Mouse (Mus musculus): ENCODE measurements at regions not wholly inside any gene's neighbourhood (a gene's known extent, or its start where the extent isn't known, plus 50 kb on each side); places are given as distances from the start of the nearest gene placed in this dataset.

DNA sequence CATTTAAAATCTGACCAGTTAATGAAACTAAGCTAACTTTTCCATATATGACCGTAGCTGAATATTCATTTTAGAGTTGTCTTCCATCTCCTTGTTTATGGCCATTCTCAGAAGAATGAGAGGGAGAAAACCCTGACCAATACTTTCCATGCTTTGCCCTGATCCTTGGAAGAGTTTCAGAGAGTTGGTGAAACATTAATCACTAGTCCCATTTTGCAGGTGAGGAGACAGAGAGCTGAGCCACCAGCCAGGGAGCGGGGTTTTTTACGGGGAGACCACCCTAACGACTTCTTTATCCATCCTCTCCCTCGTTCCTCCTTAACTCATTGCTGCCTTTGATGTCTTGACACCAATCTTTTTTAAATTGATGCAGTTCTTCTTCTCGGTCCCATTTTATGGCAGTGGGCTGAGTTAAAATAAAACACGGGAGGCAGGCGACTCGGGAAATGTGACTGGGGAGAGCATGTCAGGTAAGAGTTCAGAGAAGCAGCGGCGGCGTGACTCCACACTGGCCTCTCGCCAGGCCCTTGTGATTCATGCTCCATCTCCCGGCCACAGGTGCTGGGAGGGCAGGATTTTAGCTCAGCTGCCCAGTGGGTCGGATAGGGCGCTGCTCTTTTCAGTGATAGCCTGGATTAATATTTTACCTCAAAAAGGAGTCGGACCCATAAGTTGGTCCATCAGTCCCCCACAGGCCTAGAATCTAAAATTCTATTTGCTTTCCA, 81.3 kb upstream of the Nrip1 start:
- H3K36me3 ChIP-seq (ENCODE audit: control insufficient read depth, insufficient read depth): no peaks in the 10 kb centered on the region
- H3K9me3 ChIP-seq (replicated peaks; ENCODE audit: control insufficient read depth, low read length): 0 out of 2 replicates have a peak, but pooled peaks cover 3% of the 10 kb centered on the region
- no peak overlapping the region for H3K27ac ChIP-seq (ENCODE audit: low read length)
- H3K9ac ChIP-seq (ENCODE audit: low read length): no peak overlapping the region
- H3K4me1 ChIP-seq (ENCODE audit: control insufficient read depth, insufficient read depth, low read length): no peaks in the 10 kb centered on the region
- no peaks in the 10 kb centered on the region; the same call in 1 of the 2 replicates for H3K27me3 ChIP-seq (ENCODE audit: control insufficient read depth, insufficient read depth, low read length)
- no peak overlapping the region for H3K4me2 ChIP-seq (ENCODE audit: low read depth, low read length)
- no peak for ATAC-seq (replicated peaks; ENCODE audit: extremely low read depth, insufficient read depth, low FRiP score)
- WGBS: 72% methylated on average over 17 of the region's 17 CpGs
- no peak overlapping the region for H3K4me3 ChIP-seq (ENCODE audit: low read length)

DNA sequence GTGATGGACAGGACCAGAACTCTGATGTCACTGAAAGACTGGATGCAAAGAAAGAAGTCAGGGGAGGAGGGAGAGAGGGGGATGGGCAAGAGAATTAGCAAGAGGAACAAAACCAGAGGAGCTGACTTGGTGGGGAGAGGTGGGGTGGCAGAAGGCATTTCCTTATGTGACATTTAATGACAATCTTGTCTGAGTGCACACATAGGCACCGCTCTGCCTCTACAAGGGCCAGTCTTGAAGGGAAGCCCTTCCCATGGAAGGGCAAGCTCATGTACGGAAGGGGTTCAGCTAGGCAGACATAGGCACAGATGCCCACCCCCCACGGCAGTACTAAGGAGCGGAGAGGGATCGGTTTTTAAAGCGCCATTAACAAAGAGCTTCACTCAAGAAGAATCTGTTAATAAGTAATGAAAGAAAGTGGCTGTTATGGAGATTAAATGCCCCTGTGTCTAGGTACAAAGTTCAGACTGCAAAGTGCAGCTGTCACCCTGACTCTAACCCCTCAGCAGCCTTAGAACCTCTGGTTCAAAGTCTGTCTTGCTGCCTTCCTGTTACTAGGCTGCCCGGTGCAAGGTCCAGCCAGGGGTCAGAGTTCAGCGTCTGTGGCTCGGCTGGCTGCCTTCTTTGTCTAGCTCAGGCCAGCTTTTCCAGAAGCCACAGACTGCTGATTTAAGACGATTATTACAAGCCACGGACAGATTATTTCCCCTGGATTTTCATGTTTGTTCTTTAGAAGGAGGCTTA, 80.0 kb upstream of the Nrip1 start:
- WGBS: 61% methylated on average over 11 of the region's 11 CpGs
- Histone ChIP-seq H3K27me3 (ENCODE audit: control insufficient read depth, insufficient read depth, low read length) (no peaks in the 10 kb centered on the region; the same call in 1 of the 2 replicates), H3K27ac (ENCODE audit: low read length) (no peak overlapping the region), H3K4me1 (ENCODE audit: control insufficient read depth, insufficient read depth, low read length) (no peaks in the 10 kb centered on the region), H3K36me3 (ENCODE audit: control insufficient read depth, insufficient read depth) (no peaks in the 10 kb centered on the region), H3K4me3 (ENCODE audit: low read length) (no peak overlapping the region), H3K9ac (ENCODE audit: low read length) (no peak overlapping the region), H3K4me2 (ENCODE audit: low read depth, low read length) (no peak overlapping the region), H3K9me3 (replicated peaks; ENCODE audit: control insufficient read depth, low read length) (no peaks in the 10 kb centered on the region)
- no peak for ATAC-seq (replicated peaks; ENCODE audit: extremely low read depth, insufficient read depth, low FRiP score)

DNA sequence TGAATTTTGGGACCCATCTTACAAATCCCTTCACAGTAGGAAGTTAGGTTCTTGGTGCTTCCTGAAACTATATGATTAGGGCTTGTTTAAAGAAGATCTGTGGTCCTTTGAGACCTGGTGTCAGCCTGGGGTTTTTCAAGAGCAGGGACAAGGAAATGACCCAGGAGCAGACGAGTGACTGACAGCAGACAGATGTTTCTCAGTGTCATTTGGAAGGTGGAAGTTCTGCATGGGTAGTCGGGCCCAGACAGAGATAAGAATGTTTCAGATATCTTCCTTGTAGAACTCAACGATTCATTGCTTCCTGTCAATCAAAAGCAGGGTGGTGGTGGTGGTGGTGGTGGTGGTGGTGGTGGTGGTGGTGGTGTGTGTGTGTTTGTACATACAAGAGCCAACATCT, 75.1 kb upstream of the Nrip1 start:
- no peak overlapping the region for H3K4me3 ChIP-seq (ENCODE audit: low read length)
- H3K27ac ChIP-seq (ENCODE audit: low read length): no peak overlapping the region
- 28% methylated on average over 3 of the region's 3 CpGs for WGBS
- H3K27me3 ChIP-seq (ENCODE audit: control insufficient read depth, insufficient read depth, low read length): no peaks in the 10 kb centered on the region
- H3K4me2 ChIP-seq (ENCODE audit: low read depth, low read length): no peak overlapping the region
- no peaks in the 10 kb centered on the region for H3K9me3 ChIP-seq (replicated peaks; ENCODE audit: control insufficient read depth, low read length)
- H3K36me3 ChIP-seq (ENCODE audit: control insufficient read depth, insufficient read depth): no peaks in the 10 kb centered on the region
- H3K4me1 ChIP-seq (ENCODE audit: control insufficient read depth, insufficient read depth, low read length): no peaks in the 10 kb centered on the region
- no peak for ATAC-seq (replicated peaks; ENCODE audit: extremely low read depth, insufficient read depth, low FRiP score)
- H3K9ac ChIP-seq (ENCODE audit: low read length): no peak overlapping the region

DNA sequence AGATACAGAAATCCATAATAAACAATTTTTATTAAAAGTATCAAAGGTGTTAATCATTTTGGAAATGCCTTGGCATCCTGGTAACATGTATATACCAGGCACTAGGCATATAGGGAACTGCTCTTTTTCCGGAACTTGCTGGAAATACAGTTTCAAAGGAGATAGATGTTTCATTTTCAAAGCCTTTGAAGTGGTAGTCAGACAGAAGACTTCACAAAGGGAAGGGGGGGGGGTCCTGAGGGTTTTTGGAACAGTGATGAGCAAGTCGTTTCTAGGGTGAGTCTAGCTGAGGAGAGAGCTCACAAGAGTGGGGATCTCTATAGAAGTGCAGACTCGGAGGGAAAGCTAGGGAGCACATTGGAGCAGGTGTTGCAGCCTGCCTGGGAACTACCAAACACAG, 73.4 kb upstream of the Nrip1 start:
- no peak overlapping the region for H3K9ac ChIP-seq (ENCODE audit: low read length)
- no peaks in the 10 kb centered on the region for H3K27me3 ChIP-seq (ENCODE audit: control insufficient read depth, insufficient read depth, low read length)
- no peaks in the 10 kb centered on the region for H3K9me3 ChIP-seq (replicated peaks; ENCODE audit: control insufficient read depth, low read length)
- H3K4me1 ChIP-seq (ENCODE audit: control insufficient read depth, insufficient read depth, low read length): no peaks in the 10 kb centered on the region
- H3K27ac ChIP-seq (ENCODE audit: low read length): no peak overlapping the region
- WGBS: 65% methylated on average over 3 of the region's 3 CpGs
- no peaks in the 10 kb centered on the region for H3K36me3 ChIP-seq (ENCODE audit: control insufficient read depth, insufficient read depth)
- no peak for ATAC-seq (replicated peaks; ENCODE audit: extremely low read depth, insufficient read depth, low FRiP score)
- H3K4me3 ChIP-seq (ENCODE audit: low read length): no peak overlapping the region
- H3K4me2 ChIP-seq (ENCODE audit: low read depth, low read length): no peak overlapping the region

DNA sequence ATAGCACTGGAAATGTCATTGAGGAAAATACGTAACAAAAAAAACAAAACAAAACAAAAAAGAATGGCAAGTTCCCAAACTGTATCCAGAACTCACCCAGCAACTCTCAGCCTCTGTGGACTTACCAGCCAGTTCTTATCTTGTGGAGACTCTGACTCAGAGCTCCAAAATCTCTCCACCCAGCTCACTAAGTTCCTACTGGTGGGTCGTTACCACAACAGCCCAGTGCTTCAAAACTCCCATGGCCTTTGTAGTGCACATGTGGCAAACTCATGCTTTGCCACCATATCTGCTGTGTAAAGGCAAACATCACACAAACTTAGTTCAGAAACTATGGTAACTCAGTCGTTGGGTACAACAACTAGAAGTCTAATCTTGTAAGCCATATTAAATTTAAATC, 71.0 kb upstream of the Nrip1 start:
- Histone ChIP-seq H3K4me1 (ENCODE audit: control insufficient read depth, insufficient read depth, low read length) (no peaks in the 10 kb centered on the region), H3K27me3 (ENCODE audit: control insufficient read depth, insufficient read depth, low read length) (no peaks in the 10 kb centered on the region), H3K9me3 (replicated peaks; ENCODE audit: control insufficient read depth, low read length) (no peaks in the 10 kb centered on the region), H3K9ac (ENCODE audit: low read length) (no peak overlapping the region), H3K4me3 (ENCODE audit: low read length) (no peak overlapping the region), H3K36me3 (ENCODE audit: control insufficient read depth, insufficient read depth) (no peaks in the 10 kb centered on the region), H3K4me2 (ENCODE audit: low read depth, low read length) (no peak overlapping the region), H3K27ac (ENCODE audit: low read length) (no peak overlapping the region)
- ATAC-seq (replicated peaks; ENCODE audit: extremely low read depth, insufficient read depth, low FRiP score): no peak
- 50% methylated on average over 3 of the region's 3 CpGs for WGBS

DNA sequence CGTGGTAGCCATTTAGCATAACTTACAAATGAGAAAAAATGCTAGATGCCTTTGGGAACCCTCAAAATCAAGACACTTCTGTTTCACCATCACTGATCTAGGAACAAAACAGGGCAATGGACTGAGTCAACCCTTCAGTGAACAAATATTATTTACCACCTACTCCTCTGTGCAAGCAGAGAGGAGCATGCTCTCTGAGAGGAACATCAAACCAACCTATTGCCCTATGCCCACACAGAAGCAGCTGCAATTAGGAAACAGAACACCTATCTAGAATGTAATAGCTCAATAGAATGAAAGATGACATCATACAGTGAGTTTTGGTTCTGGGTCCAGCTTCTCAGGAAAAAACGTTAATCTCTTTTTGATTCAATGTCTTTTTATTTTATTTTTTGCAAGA, 69.0 kb upstream of the Nrip1 start:
- Histone ChIP-seq H3K4me2 (ENCODE audit: low read depth, low read length) (no peak overlapping the region), H3K4me1 (ENCODE audit: control insufficient read depth, insufficient read depth, low read length) (no peaks in the 10 kb centered on the region), H3K9ac (ENCODE audit: low read length) (no peak overlapping the region), H3K27ac (ENCODE audit: low read length) (no peak overlapping the region), H3K36me3 (ENCODE audit: control insufficient read depth, insufficient read depth) (no peaks in the 10 kb centered on the region), H3K4me3 (ENCODE audit: low read length) (no peak overlapping the region), H3K9me3 (replicated peaks; ENCODE audit: control insufficient read depth, low read length) (no peaks in the 10 kb centered on the region), H3K27me3 (ENCODE audit: control insufficient read depth, insufficient read depth, low read length) (no peaks in the 10 kb centered on the region)
- 81% methylated on average over 2 of the region's 2 CpGs for WGBS
- no peak for ATAC-seq (replicated peaks; ENCODE audit: extremely low read depth, insufficient read depth, low FRiP score)

DNA sequence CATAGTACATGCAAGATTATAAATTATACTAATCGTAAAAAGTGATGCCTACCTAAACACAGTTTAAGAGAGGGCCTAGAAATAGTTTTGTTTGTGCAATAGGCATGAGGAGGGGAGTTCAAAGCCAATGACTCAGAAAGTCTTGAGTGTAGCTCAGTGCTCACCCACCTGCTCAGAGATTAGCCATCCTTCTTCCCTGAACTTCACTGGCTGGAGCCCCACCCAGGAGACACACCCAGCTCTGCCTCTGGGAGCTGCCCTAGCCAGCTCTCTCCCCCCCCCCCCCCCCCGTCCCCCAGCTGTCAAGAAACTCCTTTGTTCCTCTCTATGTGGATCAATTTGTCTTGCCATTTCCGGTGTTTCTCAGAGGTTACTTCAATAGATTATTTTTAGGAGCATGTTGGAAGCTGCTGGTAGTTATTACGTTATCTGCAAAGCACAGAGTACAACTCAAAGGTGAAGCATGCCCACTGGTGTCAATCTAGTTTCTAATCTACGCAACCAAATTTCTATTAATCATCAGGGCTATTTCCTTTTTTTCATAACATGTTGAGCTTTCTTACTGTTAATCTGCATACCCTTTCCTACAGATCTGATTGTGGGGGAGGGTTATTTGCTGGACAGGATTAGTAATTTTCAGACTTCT, 68.3 kb upstream of the Nrip1 start:
- ATAC-seq (replicated peaks; ENCODE audit: extremely low read depth, insufficient read depth, low FRiP score): no peak
- WGBS: 48% methylated on average over 5 of the region's 5 CpGs

DNA sequence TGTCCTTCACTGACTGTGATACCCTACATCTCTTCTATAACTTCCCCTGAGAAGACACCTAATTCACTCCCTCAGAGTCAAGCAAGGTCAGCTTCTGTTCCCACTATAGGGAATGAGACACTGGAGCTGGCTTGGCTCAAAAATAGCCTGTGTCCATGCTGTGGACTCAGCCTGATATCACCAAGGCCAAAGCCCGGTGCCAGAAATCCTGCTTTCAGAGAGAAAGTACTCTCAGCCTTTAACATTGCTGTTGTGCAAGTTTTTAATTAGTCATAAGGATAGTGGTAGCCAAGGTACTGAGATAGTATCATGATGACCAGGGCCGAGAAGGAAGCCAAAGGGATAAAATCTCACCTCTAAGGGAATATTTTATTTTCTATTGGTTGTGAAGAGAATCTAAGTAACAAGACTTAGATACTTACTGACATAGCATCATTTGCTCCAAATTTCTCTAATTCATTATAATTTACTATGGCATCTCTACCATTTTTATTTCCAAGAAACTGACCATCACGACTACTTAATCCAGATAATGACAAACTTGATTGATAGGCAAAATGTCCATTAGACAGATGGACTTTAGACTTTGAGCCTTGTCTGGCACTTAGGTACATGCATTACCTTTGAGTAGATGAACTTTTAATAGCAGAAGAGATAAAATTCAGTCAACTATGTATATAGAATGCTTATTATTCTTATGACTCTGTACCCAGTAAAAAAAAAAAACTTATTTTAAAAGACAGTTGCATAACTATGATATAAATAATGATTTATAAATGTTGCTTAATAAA, 64.7 kb upstream of the Nrip1 start:
- H3K4me2 ChIP-seq (ENCODE audit: low read depth, low read length): no peak overlapping the region
- no peaks in the 10 kb centered on the region for H3K27me3 ChIP-seq (ENCODE audit: control insufficient read depth, insufficient read depth, low read length)
- H3K4me3 ChIP-seq (ENCODE audit: low read length): no peak overlapping the region
- no peak overlapping the region for H3K9ac ChIP-seq (ENCODE audit: low read length)
- WGBS: 68% methylated on average over 3 of the region's 3 CpGs
- H3K36me3 ChIP-seq (ENCODE audit: control insufficient read depth, insufficient read depth): no peaks in the 10 kb centered on the region
- H3K27ac ChIP-seq (ENCODE audit: low read length): no peak overlapping the region
- no peaks in the 10 kb centered on the region for H3K9me3 ChIP-seq (replicated peaks; ENCODE audit: control insufficient read depth, low read length)
- no peaks in the 10 kb centered on the region for H3K4me1 ChIP-seq (ENCODE audit: control insufficient read depth, insufficient read depth, low read length)
- no peak for ATAC-seq (replicated peaks; ENCODE audit: extremely low read depth, insufficient read depth, low FRiP score)

More for the DNA sequence above, 68.3 kb upstream of the Nrip1 start:
- Histone ChIP-seq H3K36me3 (ENCODE audit: control insufficient read depth, insufficient read depth) (no peaks in the 10 kb centered on the region), H3K4me1 (ENCODE audit: control insufficient read depth, insufficient read depth, low read length) (no peaks in the 10 kb centered on the region), H3K9me3 (replicated peaks; ENCODE audit: control insufficient read depth, low read length) (no peaks in the 10 kb centered on the region), H3K4me2 (ENCODE audit: low read depth, low read length) (no peak overlapping the region), H3K27me3 (ENCODE audit: control insufficient read depth, insufficient read depth, low read length) (no peaks in the 10 kb centered on the region), H3K9ac (ENCODE audit: low read length) (no peak overlapping the region), H3K4me3 (ENCODE audit: low read length) (no peak overlapping the region), H3K27ac (ENCODE audit: low read length) (no peak overlapping the region)

All from heart, embryonic 16.5 days (tissue).